Mouse (Mus musculus): ENCODE measurements around the gene 4933415A04Rik.
A peak's percentile ranks its signal among the peaks of the same experiment; 100 is the strongest.

GRCm38 (mm10) chr11:43556538-43556937 lies 30.3 kb upstream of the 4933415A04Rik start:
- TF ChIP-seq EP300 (IDR thresholded peaks at IDR 0.05) (no peak), CTCF (IDR thresholded peaks at IDR 0.05) (peak; percentile 65)

All from lung, postnatal 0 days (tissue).